Mouse (Mus musculus): ENCODE measurements around the gene Tec. TPM values are rescaled to one million over a fixed set of nuclear protein-coding genes. Genes with fewer than 3 reads are reported as not detected.

The Tec gene
- polyA plus RNA-seq, 1 experiment from 2014 or later = 5.1 TPM

- 0 out of 2 replicates have a peak, but pooled peaks cover 5% of the 10 kb centered on the region for H3K9me3 ChIP-seq
- no peaks in the 10 kb centered on the region for H3K4me1 ChIP-seq (replicated peaks)
- ATAC-seq = no peak
- no peak overlapping the region for H3K9ac ChIP-seq (replicated peaks)
- WGBS = 78% methylated on average over 7 of the region's 7 CpGs
- H3K27me3 ChIP-seq = peaks cover 15% of the 10 kb centered on the region
- H3K4me3 ChIP-seq (replicated peaks) = no peak overlapping the region
- no peak overlapping the region for H3K27ac ChIP-seq
- H3K36me3 ChIP-seq = no peaks in the 10 kb centered on the region
- H3K4me2 ChIP-seq (replicated peaks) = no peak overlapping the region
Observed at GRCm38 (mm10) chr5:72861726-72862385, 6.4 kb downstream of the Tec start.

GRCm38 (mm10) chr5:72860899-72861298 is 7.4 kb downstream of the Tec start:
- Histone ChIP-seq H3K9ac (replicated peaks) (no peak overlapping the region), H3K4me1 (replicated peaks) (no peaks in the 10 kb centered on the region), H3K36me3 (no peaks in the 10 kb centered on the region), H3K27me3 (peaks cover 6% of the 10 kb centered on the region), H3K4me3 (replicated peaks) (no peak overlapping the region), H3K4me2 (replicated peaks) (no peak overlapping the region), H3K9me3 (0 out of 2 replicates have a peak, but pooled peaks cover 5% of the 10 kb centered on the region), H3K27ac (no peak overlapping the region)
- ATAC-seq = no peak
- WGBS = 83% methylated on average over 8 of the region's 8 CpGs

- H3K4me3 ChIP-seq (replicated peaks) = no peak overlapping the region
- no peaks in the 10 kb centered on the region for H3K36me3 ChIP-seq
- 0 out of 2 replicates have a peak, but pooled peaks cover 5% of the 10 kb centered on the region for H3K9me3 ChIP-seq
- H3K9ac ChIP-seq (replicated peaks) = no peak overlapping the region
- WGBS = 97% methylated on average over 12 of the region's 12 CpGs
- peaks cover 5% of the 10 kb centered on the region for H3K4me1 ChIP-seq (replicated peaks)
- H3K27me3 ChIP-seq = no peaks in the 10 kb centered on the region
- no peak for ATAC-seq
- H3K4me2 ChIP-seq (replicated peaks) = no peak overlapping the region
- H3K27ac ChIP-seq = no peak overlapping the region
Observed at GRCm38 (mm10) chr5:72858306-72858705, 10.0 kb downstream of the Tec start.

- ATAC-seq = no peak
Observed at GRCm38 (mm10) chr5:72857756-72858155, 10.5 kb downstream of the Tec start.

GRCm38 (mm10) chr5:72856255-72856878 is 11.9 kb downstream of the Tec start:
- H3K27ac ChIP-seq = no peak overlapping the region

More at GRCm38 (mm10) chr5:72857756-72858155, 10.5 kb downstream of the Tec start:
- H3K4me3 ChIP-seq (replicated peaks) = no peak overlapping the region
- H3K9ac ChIP-seq (replicated peaks) = no peak overlapping the region
- H3K27me3 ChIP-seq = no peaks in the 10 kb centered on the region
- 90% methylated on average over 4 of the region's 4 CpGs for WGBS
- no peak overlapping the region for H3K27ac ChIP-seq
- no peak overlapping the region for H3K4me2 ChIP-seq (replicated peaks)
- peaks cover 5% of the 10 kb centered on the region for H3K4me1 ChIP-seq (replicated peaks)
- 0 out of 2 replicates have a peak, but pooled peaks cover 5% of the 10 kb centered on the region for H3K9me3 ChIP-seq
- no peaks in the 10 kb centered on the region for H3K36me3 ChIP-seq

GRCm38 (mm10) chr5:72855685-72856124 is 12.6 kb downstream of the Tec start:
- no peaks in the 10 kb centered on the region for H3K27me3 ChIP-seq
- WGBS = 3% methylated on average over 3 of the region's 3 CpGs
- peak; percentile 87 for ATAC-seq
- H3K4me2 ChIP-seq (replicated peaks) = no peak overlapping the region
- H3K36me3 ChIP-seq = no peaks in the 10 kb centered on the region
- H3K4me3 ChIP-seq (replicated peaks) = no peak overlapping the region
- H3K4me1 ChIP-seq (replicated peaks) = peaks cover 5% of the 10 kb centered on the region
- 0 out of 2 replicates have a peak overlapping the region, but pooled peaks have one; percentile 19 for H3K27ac ChIP-seq
- 0 out of 2 replicates have a peak, but pooled peaks cover 5% of the 10 kb centered on the region for H3K9me3 ChIP-seq
- H3K9ac ChIP-seq (replicated peaks) = no peak overlapping the region

More at GRCm38 (mm10) chr5:72856255-72856878, 11.9 kb downstream of the Tec start:
- Histone ChIP-seq H3K27me3 (no peaks in the 10 kb centered on the region), H3K9ac (replicated peaks) (no peak overlapping the region), H3K9me3 (0 out of 2 replicates have a peak, but pooled peaks cover 5% of the 10 kb centered on the region), H3K4me3 (replicated peaks) (no peak overlapping the region), H3K36me3 (no peaks in the 10 kb centered on the region), H3K4me2 (replicated peaks) (no peak overlapping the region), H3K4me1 (replicated peaks) (peaks cover 5% of the 10 kb centered on the region)
- 86% methylated on average over 8 of the region's 8 CpGs for WGBS
- 0 out of 2 replicates have a peak, but pooled peaks have one; percentile 37 for ATAC-seq

- no peak for ATAC-seq
- WGBS = 91% methylated on average over 6 of the region's 6 CpGs
- Histone ChIP-seq H3K27me3 (no peaks in the 10 kb centered on the region), H3K4me2 (replicated peaks) (no peak overlapping the region), H3K4me3 (replicated peaks) (no peak overlapping the region), H3K4me1 (replicated peaks) (peaks cover 5% of the 10 kb centered on the region), H3K9ac (replicated peaks) (no peak overlapping the region), H3K36me3 (no peaks in the 10 kb centered on the region), H3K27ac (no peak overlapping the region), H3K9me3 (no peaks in the 10 kb centered on the region)
Observed at GRCm38 (mm10) chr5:72854141-72854990, 13.9 kb downstream of the Tec start.

- no peak overlapping the region for H3K27ac ChIP-seq
- H3K27me3 ChIP-seq = no peaks in the 10 kb centered on the region
- H3K36me3 ChIP-seq = no peaks in the 10 kb centered on the region
- no peak overlapping the region for H3K4me2 ChIP-seq (replicated peaks)
- peaks cover 5% of the 10 kb centered on the region for H3K4me1 ChIP-seq (replicated peaks)
- no peak for ATAC-seq
- H3K4me3 ChIP-seq (replicated peaks) = no peak overlapping the region
- H3K9ac ChIP-seq (replicated peaks) = no peak overlapping the region
- no peaks in the 10 kb centered on the region for H3K9me3 ChIP-seq
- WGBS = 83% methylated on average over 2 of the region's 2 CpGs
Observed at GRCm38 (mm10) chr5:72853365-72853764, 14.9 kb downstream of the Tec start.

- Histone ChIP-seq H3K36me3 (no peaks in the 10 kb centered on the region), H3K27ac (no peak overlapping the region), H3K9me3 (no peaks in the 10 kb centered on the region), H3K4me2 (replicated peaks) (no peak overlapping the region), H3K4me1 (replicated peaks) (peaks cover 5% of the 10 kb centered on the region), H3K9ac (replicated peaks) (no peak overlapping the region), H3K27me3 (no peaks in the 10 kb centered on the region), H3K4me3 (replicated peaks) (no peak overlapping the region)
- ATAC-seq = no peak
- 65% methylated on average over 7 of the region's 7 CpGs for WGBS
Observed at GRCm38 (mm10) chr5:72852301-72852995, 15.8 kb downstream of the Tec start.

GRCm38 (mm10) chr5:72851674-72852098 is 16.6 kb downstream of the Tec start:
- no peak overlapping the region for H3K4me2 ChIP-seq (replicated peaks)
- WGBS = 93% methylated on average over 4 of the region's 4 CpGs
- no peak overlapping the region for H3K9ac ChIP-seq (replicated peaks)
- ATAC-seq = no peak
- H3K27ac ChIP-seq = no peak overlapping the region
- H3K36me3 ChIP-seq = no peaks in the 10 kb centered on the region
- H3K4me1 ChIP-seq (replicated peaks) = peaks cover 5% of the 10 kb centered on the region
- no peaks in the 10 kb centered on the region for H3K27me3 ChIP-seq
- H3K4me3 ChIP-seq (replicated peaks) = no peak overlapping the region
- H3K9me3 ChIP-seq = no peaks in the 10 kb centered on the region

GRCm38 (mm10) chr5:72850926-72851673 is 17.2 kb downstream of the Tec start:
- Histone ChIP-seq H3K36me3 (no peaks in the 10 kb centered on the region), H3K27ac (no peak overlapping the region), H3K4me2 (replicated peaks) (no peak overlapping the region), H3K4me1 (replicated peaks) (peaks cover 7% of the 10 kb centered on the region), H3K4me3 (replicated peaks) (no peak overlapping the region), H3K27me3 (no peaks in the 10 kb centered on the region), H3K9ac (replicated peaks) (no peak overlapping the region), H3K9me3 (no peaks in the 10 kb centered on the region)
- ATAC-seq = no peak
- WGBS = 80% methylated on average over 12 of the region's 12 CpGs
